Comparison of ENCODE assay signal across 14 mouse cellular contexts in the genomic region with DNA sequence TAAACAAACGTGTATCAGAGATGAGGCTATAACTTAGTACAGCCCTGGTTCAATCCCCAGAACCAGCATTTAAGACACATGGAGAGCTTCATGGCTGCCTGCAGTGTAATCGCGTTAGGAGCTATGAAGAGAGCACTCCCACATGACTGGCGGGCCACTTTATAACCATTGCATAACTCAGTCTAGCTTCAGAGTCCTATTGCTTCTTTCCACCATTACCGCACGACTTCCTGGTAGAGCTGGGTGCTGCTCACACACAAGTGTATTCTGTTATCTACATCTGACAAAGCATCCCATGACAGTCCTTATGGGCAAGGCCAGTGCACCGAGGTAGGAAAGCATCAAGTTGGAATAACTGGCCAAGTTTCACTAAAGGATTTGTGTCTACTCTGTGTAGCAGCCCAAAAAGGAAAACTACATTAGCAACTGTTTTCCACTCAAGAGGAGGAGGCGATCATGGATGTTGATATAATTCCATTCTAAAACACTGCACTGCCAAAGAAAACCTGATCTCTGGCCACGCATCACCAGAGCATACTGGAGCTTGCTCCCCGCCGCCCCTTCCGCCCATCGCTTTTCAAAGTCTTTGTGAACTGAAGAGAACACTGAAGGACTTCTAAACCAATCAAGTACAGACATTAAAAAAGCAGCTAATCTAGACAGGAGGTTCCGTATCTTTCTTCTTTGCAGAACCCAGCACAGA. TPM values are rescaled to one million over a fixed set of nuclear protein-coding genes. Genes with fewer than 3 reads are reported as not detected.
DNase-seq lines count a peak whose midpoint lies in the region; ATAC-seq and TF ChIP-seq lines count a peak whose summit lies in the region.
"Had no signal": no experiment of that assay in that cellular context is flagged by ENCODE, and none has a peak within 500 bp of the region (broad histone marks: within the 10 kb centered on the region; RNA-seq: fewer than 3 reads in every experiment).

No protein-coding gene starts in this region.

- no peak for TF ChIP-seq CTCF in kidney, adult 2 months (conservative IDR thresholded peaks at IDR 0.05; ENCODE audit: insufficient read depth, insufficient read length, low read depth, low read length)

- WGBS in kidney, adult 2 months = 56% methylated on average over 14 of the region's 14 CpGs

- no peak overlapping the region for H3K4me3 ChIP-seq in kidney, adult 2 months (ENCODE audit: insufficient read depth, low read depth, low read length)
- H3K4me3 ChIP-seq: embryonic facial prominence, embryonic 10.5 days; forebrain, embryonic 10.5 days had no signal

- peaks cover 30% of the 10 kb centered on the region for H3K4me1 ChIP-seq in kidney, adult 2 months (ENCODE audit: control insufficient read depth, insufficient read depth, low read length)

- no peaks in the 10 kb centered on the region for H3K27me3 ChIP-seq in kidney, adult 2 months (replicated peaks; ENCODE audit: control insufficient read depth, insufficient read depth, low read length)

- intact Hi-C loops in gastrocnemius, postnatal 14 days (cut with DNase I; ENCODE audit: low total_unique reads) = no loop called here

- peak; percentile 21 for DNase-seq in kidney, adult 2 months
- no peak for DNase-seq in kidney, adult 8-10 months
- DNase-seq in 416B (ENCODE audit: low read depth) = peak; percentile 69
- peak; percentile 24 for DNase-seq in Muller cell, postnatal 12 days (ENCODE audit: inconsistent ontology term)
- DNase-seq in kidney, postnatal 36 days = peak; percentile 27 to 41
- DNase-seq in c-Kit-positive CD71-positive TER-119-positive erythroid progenitor cells, embryonic 14.5 days (ENCODE audit: low spot score) = no peak
- DNase-seq in gastrocnemius, postnatal 14 days = no peak
- DNase-seq: cerebellum, adult 2 months; gastrocnemius, postnatal 25 days; right cerebral cortex, postnatal 4 days had no signal

- no peaks in the 10 kb centered on the region for H3K36me3 ChIP-seq in kidney, adult 2 months (ENCODE audit: control insufficient read depth, insufficient read depth, low read length)
- H3K36me3 ChIP-seq: embryonic facial prominence, embryonic 10.5 days had no signal

- 0 out of 2 replicates have a peak overlapping the region, but pooled peaks have one; percentile 19 for H3K27ac ChIP-seq in kidney, adult 2 months (ENCODE audit: insufficient read depth, low read depth, low read length)
- H3K27ac ChIP-seq: embryonic facial prominence, embryonic 10.5 days; forebrain, embryonic 10.5 days; stomach, postnatal 0 days had no signal

- no peak for TF ChIP-seq POLR2A in kidney, adult 2 months (IDR thresholded peaks at IDR 0.05; ENCODE audit: low read depth, low read length)

- ATAC-seq in cerebellum, adult (ENCODE audit: insufficient number of reproducible peaks, low FRiP score, low TSS enrichment) = no peak

RNA-seq across cellular contexts. Expression of a gene that starts 4.0 kb away (rescaled TPM):
- polyA plus RNA-seq in kidney, adult 2 months (2012; rRNA removed) = 28.0 and 29.2 TPM in 2 replicates
- 10 to 100 TPM; 29.3 to 31.6 TPM for total RNA-seq in gastrocnemius, postnatal 14 days (2021)

RNA-seq across cellular contexts. Expression of a gene that starts 50.9 kb away (rescaled TPM):
- 68.5 and 84.0 TPM in 2 replicates for polyA plus RNA-seq in kidney, adult 2 months (2012; rRNA removed)
- 10 to 100 TPM; 11.6 to 14.2 TPM for total RNA-seq in gastrocnemius, postnatal 14 days (2021)

Comparison
In these comparisons a context has a peak if more than half of its experiments do, and no peak if none do; other contexts are left out.
1. DNase-seq: peak in kidney, adult 2 months (single experiment), 416B (single experiment), Muller cell, postnatal 12 days (single experiment) and kidney, postnatal 36 days (2 of 2); none in kidney, adult 8-10 months (0 of 2), c-Kit-positive CD71-positive TER-119-positive erythroid progenitor cells, embryonic 14.5 days (single experiment) and gastrocnemius, postnatal 14 days (single experiment).